Mouse (Mus musculus): Measurements from ENCODE around the gene Abracl.

Abracl gene

DNA sequence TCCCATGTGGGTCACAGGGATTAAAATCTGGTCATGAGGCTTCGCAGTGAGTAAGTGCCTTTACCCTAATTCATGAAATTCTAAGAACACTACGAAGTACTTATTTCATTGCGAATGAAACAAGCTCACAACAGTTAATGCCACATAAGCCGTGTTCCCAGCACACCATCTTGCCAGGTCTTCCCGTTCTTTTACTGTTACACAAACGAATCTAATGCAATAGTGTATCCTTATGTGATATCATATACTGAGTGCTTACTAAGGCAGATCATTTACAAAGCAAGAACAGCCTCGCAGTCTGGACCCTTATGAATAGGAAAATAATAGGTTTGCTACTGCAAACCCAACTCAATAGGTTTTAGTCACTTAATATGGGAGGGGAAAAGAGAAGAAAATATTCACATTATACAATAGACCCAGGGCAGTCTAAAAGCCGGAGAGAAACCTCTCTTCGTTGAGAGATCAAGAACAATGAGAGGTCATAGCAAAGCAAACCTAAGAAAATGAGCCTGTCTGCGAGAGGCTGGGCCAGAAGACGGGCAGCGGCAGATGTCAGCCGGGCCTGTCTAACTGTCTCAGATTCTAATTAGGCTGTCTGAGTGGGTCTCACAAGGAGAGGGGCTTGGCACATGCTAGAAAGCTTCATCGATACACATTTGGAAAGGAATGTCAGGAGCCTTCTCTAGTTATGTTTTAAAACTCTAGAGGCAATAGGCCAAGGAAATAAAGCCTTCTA lies 1.3 kb downstream of the Abracl start:
- DNase-seq (ENCODE audit: low read depth, low spot score) = no peak

DNA sequence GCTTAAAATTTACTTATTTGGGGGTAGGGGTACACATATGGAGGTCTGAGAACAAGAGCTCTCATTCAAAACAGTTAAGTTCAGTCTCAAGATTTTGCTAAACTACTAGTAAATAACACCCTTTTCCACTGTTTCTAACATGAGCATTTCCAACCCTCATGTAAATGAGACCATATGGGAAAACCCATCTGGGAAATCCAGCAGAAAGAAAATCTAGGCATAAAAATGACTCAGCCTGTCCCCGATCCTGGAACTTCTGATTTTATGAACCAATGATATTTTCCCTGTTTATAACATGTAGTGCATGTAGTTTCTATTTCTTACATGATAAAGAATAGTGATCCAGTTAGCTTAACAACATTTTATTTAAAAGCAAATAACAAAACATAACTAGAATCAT lies 2.2 kb downstream of the Abracl start:
- peak; percentile 59 for DNase-seq (ENCODE audit: low read depth, low spot score)

DNA sequence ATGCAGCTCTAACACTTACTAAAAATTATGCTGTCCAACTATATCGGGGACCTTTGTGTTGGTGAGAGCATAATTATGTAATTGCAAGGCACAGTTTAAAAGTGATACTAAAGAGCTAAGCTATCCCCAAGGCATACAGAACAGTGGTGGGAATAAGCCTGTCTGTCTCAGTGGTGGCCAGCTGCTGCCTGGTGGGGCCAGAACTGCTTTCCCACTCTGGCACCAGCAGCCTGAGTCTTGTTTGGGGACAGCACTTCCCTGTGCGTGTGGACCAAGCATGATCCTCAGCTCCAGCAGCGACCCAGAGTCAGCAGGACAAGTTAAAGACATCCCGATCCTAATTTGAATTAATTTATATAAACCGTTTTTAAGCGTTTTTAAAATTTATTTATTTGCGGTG lies 2.6 kb downstream of the Abracl start:
- no peak for DNase-seq (ENCODE audit: low read depth, low spot score)

DNA sequence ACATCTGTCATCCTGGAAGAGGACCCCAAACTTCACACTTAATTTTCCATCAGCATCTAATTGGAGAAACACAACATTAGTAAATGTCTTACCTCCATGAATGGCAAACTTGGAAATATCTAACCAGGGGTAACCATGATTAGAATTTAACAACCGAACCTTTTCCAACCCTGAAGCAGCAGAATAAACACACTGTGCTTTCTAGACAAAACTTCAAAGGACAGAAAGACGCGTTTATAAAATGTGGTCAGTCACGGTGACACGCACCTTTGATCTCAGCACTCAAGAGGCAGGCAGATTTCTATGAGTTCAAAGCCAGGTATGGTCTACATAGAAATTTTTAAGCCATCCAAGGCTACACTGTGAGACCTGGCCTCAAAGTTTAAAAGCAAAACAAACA lies 11.3 kb downstream of the Abracl start:
- no peak for DNase-seq (ENCODE audit: low read depth, low spot score)

GRCm38 (mm10) chr10:18009744-18010143 lies 13.3 kb downstream of the Abracl start:
- no peak for DNase-seq (ENCODE audit: low read depth, low spot score)

DNA sequence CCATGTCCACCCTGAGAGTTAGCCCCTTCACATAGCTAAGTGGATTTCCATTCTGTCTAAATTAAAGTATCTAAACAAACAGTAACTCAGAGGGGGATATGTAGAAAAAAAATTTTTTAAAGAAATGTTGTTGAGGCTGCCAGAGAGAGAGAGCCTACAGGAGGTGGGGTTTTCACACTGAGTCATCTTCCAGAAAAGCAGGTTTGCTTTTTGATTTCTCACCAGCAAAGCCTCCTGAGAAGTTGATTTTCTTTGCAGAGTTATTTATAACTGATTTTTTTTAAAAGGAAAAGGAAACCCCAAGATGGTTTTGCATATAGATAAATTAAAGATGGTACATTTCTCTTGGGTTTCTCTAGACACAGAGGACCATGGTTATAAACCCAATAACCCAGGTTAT lies 15.0 kb downstream of the Abracl start:
- DNase-seq (ENCODE audit: low read depth, low spot score) = peak; percentile 72

- DNase-seq (ENCODE audit: low read depth, low spot score) = peak; percentile 42
Observed at GRCm38 (mm10) chr10:18007243-18007642, 15.8 kb downstream of the Abracl start.

DNA sequence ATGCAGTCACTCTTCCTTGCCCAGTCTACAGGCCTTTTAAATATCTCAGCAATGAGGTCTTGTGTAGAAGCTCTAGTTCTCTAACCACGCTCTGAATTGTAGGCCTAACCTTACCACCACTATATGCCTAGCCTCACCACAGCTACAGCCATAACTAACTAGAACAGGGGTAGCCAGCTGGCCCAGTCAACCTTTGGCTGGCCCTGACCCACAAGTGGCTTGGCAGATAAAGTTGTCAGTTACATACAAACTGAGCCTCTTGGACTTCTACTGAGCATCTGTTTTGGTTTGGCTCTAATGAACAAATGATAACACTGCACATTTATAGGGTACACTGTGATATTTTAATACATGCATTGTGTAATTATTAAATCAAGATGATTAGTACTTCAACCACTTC lies 16.3 kb downstream of the Abracl start:
- DNase-seq (ENCODE audit: low read depth, low spot score) = no peak

DNA sequence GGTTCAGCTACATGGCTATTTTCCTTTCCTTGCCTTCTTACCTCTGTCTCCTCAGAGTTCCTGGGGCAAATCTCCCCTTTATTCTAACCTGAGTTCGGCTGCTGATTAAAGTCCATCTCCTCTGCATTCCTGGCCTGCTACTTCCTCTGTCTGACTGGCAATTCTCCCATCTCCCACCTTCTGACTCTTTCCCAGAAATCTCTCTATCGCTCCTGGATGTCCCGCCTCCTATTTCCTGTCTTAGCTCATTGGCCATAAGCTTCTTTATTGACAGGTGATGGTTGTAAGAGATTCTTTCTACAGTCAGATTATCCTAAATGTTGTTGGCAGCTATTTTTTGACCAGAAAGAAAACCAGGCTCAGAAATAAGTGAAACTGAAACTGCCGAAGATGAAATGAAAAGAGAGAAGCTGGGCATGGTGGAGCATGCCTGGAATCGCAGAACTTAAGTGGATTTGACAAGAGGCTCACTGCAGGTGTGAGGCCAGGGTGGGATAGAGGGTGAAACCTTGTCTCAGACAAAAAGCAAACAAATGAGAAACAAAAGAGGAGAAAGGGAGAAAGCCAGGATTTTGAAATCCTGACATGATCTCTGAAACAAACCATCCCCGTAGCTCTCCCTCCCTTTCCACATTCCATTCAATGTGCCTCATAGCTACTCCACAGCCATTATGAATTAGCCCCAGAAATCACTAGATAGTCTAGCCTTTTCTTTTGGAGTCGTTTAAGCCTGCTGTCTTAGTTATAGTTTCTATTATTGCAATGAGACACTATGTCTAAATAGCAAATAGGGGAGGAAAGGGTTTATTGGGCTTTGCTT lies 17.7 kb downstream of the Abracl start:
- no peak for DNase-seq (ENCODE audit: low read depth, low spot score)

- no peak for DNase-seq (ENCODE audit: low read depth, low spot score)
Observed at GRCm38 (mm10) chr10:18003966-18004637, 19.0 kb downstream of the Abracl start.

DNA sequence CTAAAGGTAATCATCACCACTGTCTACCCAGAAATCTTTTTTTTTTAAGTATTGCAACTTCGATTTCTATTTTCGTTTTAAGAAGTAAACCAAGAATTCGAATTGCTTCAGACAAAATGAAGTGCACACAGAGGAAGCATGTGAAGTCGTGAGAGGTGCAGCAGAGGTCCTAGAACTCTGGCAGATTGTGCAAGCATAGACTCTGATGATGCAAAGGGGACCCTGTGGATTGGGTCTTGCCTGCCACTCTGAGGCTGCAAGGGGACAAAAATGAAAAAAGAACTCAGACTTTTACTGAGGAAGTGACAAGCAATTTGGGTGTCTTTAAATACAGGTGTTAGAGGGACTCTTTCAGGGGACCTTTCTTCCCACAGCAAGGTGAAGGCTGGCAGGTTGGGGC lies 32.5 kb downstream of the Abracl start:
- no peak for DNase-seq (ENCODE audit: low read depth, low spot score)

- DNase-seq (ENCODE audit: low read depth, low spot score) = no peak
Observed at GRCm38 (mm10) chr10:17989136-17989535, 34.0 kb downstream of the Abracl start.

DNA sequence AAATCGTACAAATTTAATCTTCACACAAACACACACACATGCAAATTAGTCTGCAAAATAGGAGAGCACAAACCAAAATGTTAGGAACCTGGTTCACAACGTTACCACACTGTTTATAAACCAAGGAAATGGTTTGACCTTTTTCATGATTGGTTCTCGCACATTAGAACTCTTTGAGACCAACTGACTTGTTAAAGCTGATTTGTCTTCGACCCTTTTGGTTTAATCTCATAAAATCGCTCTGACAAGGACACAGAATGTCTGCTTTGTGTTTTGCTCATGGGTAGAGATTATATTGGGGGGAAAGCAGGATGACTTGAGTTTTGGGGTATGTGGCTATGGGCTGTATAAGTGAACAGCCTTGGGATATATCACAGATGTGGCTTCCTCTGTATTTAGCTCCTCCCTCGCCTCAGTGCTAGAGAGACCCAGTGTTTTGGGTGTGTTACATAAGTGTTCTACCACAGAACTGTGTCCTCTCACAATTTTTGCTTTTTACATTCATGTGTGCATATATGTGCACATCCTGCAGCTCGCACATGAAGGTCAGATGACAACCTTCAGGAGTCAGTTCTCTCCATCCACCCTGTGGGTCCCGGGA lies 35.2 kb downstream of the Abracl start:
- DNase-seq (ENCODE audit: low read depth, low spot score) = no peak

- no peak for DNase-seq (ENCODE audit: low read depth, low spot score)
Observed at GRCm38 (mm10) chr10:17983313-17983712, 39.8 kb downstream of the Abracl start.

- no peak for DNase-seq (ENCODE audit: low read depth, low spot score)
Observed at GRCm38 (mm10) chr10:17966090-17966489, 57.0 kb downstream of the Abracl start.
